11 mouse cellular contexts compared by ENCODE assay signal in genomic region chr8:126733307-126733706, GRCm38 (mm10).
DNase-seq lines count a peak whose midpoint lies in the region; ATAC-seq lines count a peak whose summit lies in the region.
"Had no signal": no experiment of that assay in that cellular context is flagged by ENCODE, and none has a peak within 500 bp of the region (broad histone marks: within the 10 kb centered on the region; RNA-seq: fewer than 3 reads in every experiment).

No protein-coding gene starts in this region.

- no peak overlapping the region for H3K4me3 ChIP-seq in forebrain, embryonic 11.5 days (ENCODE audit: low read depth, low read length)
- no peak overlapping the region for H3K4me3 ChIP-seq in forebrain, embryonic 16.5 days (replicated peaks; ENCODE audit: low read length)
- no peak overlapping the region for H3K4me3 ChIP-seq in embryonic facial prominence, embryonic 11.5 days (ENCODE audit: low read depth, low read length)
- H3K4me3 ChIP-seq in limb, embryonic 15.5 days: no peak overlapping the region
- H3K4me3 ChIP-seq: heart, adult 2 months; liver, embryonic 12.5 days had no signal

- H3K36me3 ChIP-seq in forebrain, embryonic 11.5 days (ENCODE audit: control insufficient read depth, insufficient read depth, low read length): no peaks in the 10 kb centered on the region
- no peaks in the 10 kb centered on the region for H3K36me3 ChIP-seq in forebrain, embryonic 16.5 days (ENCODE audit: control insufficient read depth, insufficient read depth)
- no peaks in the 10 kb centered on the region for H3K36me3 ChIP-seq in embryonic facial prominence, embryonic 11.5 days (replicated peaks; ENCODE audit: control insufficient read depth, insufficient read depth, low read depth, low read length)
- H3K36me3 ChIP-seq in limb, embryonic 15.5 days: no peaks in the 10 kb centered on the region
- H3K36me3 ChIP-seq: liver, embryonic 12.5 days had no signal

- peak; percentile 29; the same call in 1 of the 2 replicates for ATAC-seq in forebrain, embryonic 11.5 days (replicated peaks; ENCODE audit: low FRiP score)
- no peak for ATAC-seq in forebrain, embryonic 16.5 days
- no peak for ATAC-seq in embryonic facial prominence, embryonic 11.5 days (replicated peaks; ENCODE audit: insufficient number of reproducible peaks, low FRiP score, low TSS enrichment, low read depth)
- no peak for ATAC-seq in limb, embryonic 15.5 days (ENCODE audit: insufficient number of reproducible peaks, low FRiP score, low TSS enrichment, low read depth)
- ATAC-seq in megakaryocyte-erythroid progenitor cell, adult 5-6 weeks (replicated peaks; ENCODE audit: low FRiP score, low TSS enrichment, poor library complexity, severe bottlenecking): no peak
- ATAC-seq: liver, embryonic 12.5 days had no signal

- H3K9ac ChIP-seq in forebrain, embryonic 11.5 days (ENCODE audit: low read length): no peak overlapping the region
- H3K9ac ChIP-seq in forebrain, embryonic 16.5 days (replicated peaks; ENCODE audit: low read depth, low read length): no peak overlapping the region; the same call in 1 of the 2 replicates
- H3K9ac ChIP-seq in embryonic facial prominence, embryonic 11.5 days (replicated peaks; ENCODE audit: low read length): no peak overlapping the region
- no peak overlapping the region for H3K9ac ChIP-seq in limb, embryonic 15.5 days
- H3K9ac ChIP-seq: liver, embryonic 12.5 days had no signal

- H3K9me3 ChIP-seq in forebrain, embryonic 11.5 days (ENCODE audit: control insufficient read depth, low read length): no peaks in the 10 kb centered on the region
- H3K9me3 ChIP-seq in forebrain, embryonic 16.5 days (ENCODE audit: control insufficient read depth, low read length): no peaks in the 10 kb centered on the region
- H3K9me3 ChIP-seq in embryonic facial prominence, embryonic 11.5 days (replicated peaks; ENCODE audit: control insufficient read depth, low read length): no peaks in the 10 kb centered on the region
- H3K9me3 ChIP-seq in limb, embryonic 15.5 days: no peaks in the 10 kb centered on the region
- H3K9me3 ChIP-seq: liver, embryonic 12.5 days had no signal

- peaks cover 14% of the 10 kb centered on the region; the same call in 1 of the 2 replicates for H3K4me1 ChIP-seq in forebrain, embryonic 11.5 days (replicated peaks; ENCODE audit: control insufficient read depth, insufficient read depth, low read length)
- peaks cover 29% of the 10 kb centered on the region for H3K4me1 ChIP-seq in forebrain, embryonic 16.5 days (replicated peaks; ENCODE audit: control insufficient read depth, insufficient read depth, low read length)
- H3K4me1 ChIP-seq in embryonic facial prominence, embryonic 11.5 days (ENCODE audit: control insufficient read depth, insufficient read depth, low read length): peaks cover 17% of the 10 kb centered on the region
- peaks cover 78% of the 10 kb centered on the region for H3K4me1 ChIP-seq in limb, embryonic 15.5 days

- no peak overlapping the region for H3K27ac ChIP-seq in forebrain, embryonic 11.5 days (ENCODE audit: low read depth, low read length)
- H3K27ac ChIP-seq in forebrain, embryonic 16.5 days (ENCODE audit: low read length): no peak overlapping the region
- H3K27ac ChIP-seq in embryonic facial prominence, embryonic 11.5 days (replicated peaks; ENCODE audit: low read depth, low read length): no peak overlapping the region
- peak overlapping the region; percentile 94 for H3K27ac ChIP-seq in limb, embryonic 15.5 days
- H3K27ac ChIP-seq: heart, adult 2 months; liver, embryonic 12.5 days had no signal

- no peak overlapping the region for H3K4me2 ChIP-seq in forebrain, embryonic 11.5 days (ENCODE audit: low read depth, low read length, severe bottlenecking)
- H3K4me2 ChIP-seq in forebrain, embryonic 16.5 days (ENCODE audit: low read length): no peak overlapping the region
- H3K4me2 ChIP-seq in embryonic facial prominence, embryonic 11.5 days (ENCODE audit: low read depth, low read length): no peak overlapping the region
- H3K4me2 ChIP-seq in limb, embryonic 15.5 days: no peak overlapping the region
- H3K4me2 ChIP-seq: liver, embryonic 12.5 days had no signal

- WGBS in forebrain, embryonic 11.5 days: 45% methylated on average over 7 of the region's 7 CpGs
- 44% methylated on average over 7 of the region's 7 CpGs for WGBS in forebrain, embryonic 16.5 days
- 46% methylated on average over 7 of the region's 7 CpGs for WGBS in embryonic facial prominence, embryonic 11.5 days
- WGBS in limb, embryonic 15.5 days: 40% methylated on average over 7 of the region's 7 CpGs

- peak; percentile 53 for DNase-seq in forebrain, embryonic 11.5 days (ENCODE audit: low spot score)
- DNase-seq in 3T3-L1 (ENCODE audit: low read depth, low spot score): peak; percentile 16
- peak; percentile 19 for DNase-seq in embryonic facial prominence, embryonic 11.5 days (ENCODE audit: low spot score)
- no peak for DNase-seq in frontal cortex, postnatal 14 days (ENCODE audit: low spot score in 2 of 2)
- DNase-seq in layer of hippocampus, adult 9-11 months: no peak
- DNase-seq: heart, adult 2 months; kidney, postnatal 36 days had no signal

- no peaks in the 10 kb centered on the region for H3K27me3 ChIP-seq in forebrain, embryonic 11.5 days (ENCODE audit: control insufficient read depth, insufficient read depth, low read length)
- no peaks in the 10 kb centered on the region for H3K27me3 ChIP-seq in forebrain, embryonic 16.5 days (replicated peaks; ENCODE audit: control insufficient read depth, insufficient read depth, low read length)
- no peaks in the 10 kb centered on the region for H3K27me3 ChIP-seq in embryonic facial prominence, embryonic 11.5 days (ENCODE audit: control insufficient read depth, insufficient read depth, low read length)
- no peaks in the 10 kb centered on the region for H3K27me3 ChIP-seq in limb, embryonic 15.5 days
- H3K27me3 ChIP-seq: liver, embryonic 12.5 days had no signal

Comparison
In these comparisons a context has a peak if more than half of its experiments do, and no peak if none do; other contexts are left out.
1. DNase-seq: peak in forebrain, embryonic 11.5 days (single experiment), 3T3-L1 (single experiment) and embryonic facial prominence, embryonic 11.5 days (single experiment); none in frontal cortex, postnatal 14 days (0 of 2) and layer of hippocampus, adult 9-11 months (single experiment).